9 mouse cellular contexts compared by ENCODE assay signal in the genomic region with DNA sequence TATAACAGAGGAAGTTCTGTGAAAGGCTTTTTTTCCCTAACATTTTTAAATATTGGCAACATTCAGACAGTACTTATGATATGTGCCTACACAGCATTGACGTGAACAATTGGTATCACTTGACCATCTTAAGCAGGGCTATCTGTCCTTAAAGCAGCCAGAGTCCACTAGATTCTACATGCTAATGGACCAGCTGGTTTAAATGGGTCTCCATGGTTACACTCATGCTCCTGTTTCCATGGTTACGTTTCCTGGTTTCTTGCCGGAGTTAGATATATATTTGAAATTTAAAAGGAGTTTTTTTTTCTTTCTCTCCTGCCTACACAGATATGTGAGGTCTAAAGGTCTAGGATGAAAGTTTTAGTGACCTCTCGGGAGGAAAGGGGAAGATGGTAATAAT. TPM values are rescaled to one million over a fixed set of nuclear protein-coding genes. Genes with fewer than 3 reads are reported as not detected.
DNase-seq lines count a peak whose midpoint lies in the region; ATAC-seq and TF ChIP-seq lines count a peak whose summit lies in the region.
"Had no signal": no experiment of that assay in that cellular context is flagged by ENCODE, and none has a peak within 500 bp of the region (broad histone marks: within the 10 kb centered on the region; RNA-seq: fewer than 3 reads in every experiment).

No protein-coding gene starts in this region.

- no peak for TF ChIP-seq CTCF in hindbrain, postnatal 0 days (IDR thresholded peaks at IDR 0.05; ENCODE audit: low read depth)

- H3K9ac ChIP-seq in forebrain, embryonic 15.5 days (replicated peaks), result no peak overlapping the region
- no peak overlapping the region for H3K9ac ChIP-seq in hindbrain, postnatal 0 days (replicated peaks; ENCODE audit: low read length)
- no peak overlapping the region for H3K9ac ChIP-seq in neural tube, embryonic 14.5 days (replicated peaks; ENCODE audit: low read depth, low read length)
- H3K9ac ChIP-seq: limb, embryonic 13.5 days; lung, embryonic 14.5 days had no signal

- peak; percentile 57 for DNase-seq in layer of hippocampus, adult 9-11 months
- no peak for DNase-seq in layer of hippocampus, postnatal 25 days (ENCODE audit: extremely low spot score in 1 of 2, low spot score in 1 of 2)
- peak; percentile 73 for DNase-seq in hindbrain, postnatal 0 days (ENCODE audit: low spot score)
- no peak for DNase-seq in thymus, postnatal 14 days
- no peak for DNase-seq in kidney, postnatal 4 days

- H3K4me3 ChIP-seq in forebrain, embryonic 15.5 days, result no peak overlapping the region
- no peak overlapping the region for H3K4me3 ChIP-seq in hindbrain, postnatal 0 days (ENCODE audit: low read length)
- H3K4me3 ChIP-seq in neural tube, embryonic 14.5 days (ENCODE audit: low read depth, low read length), result no peak overlapping the region
- H3K4me3 ChIP-seq: limb, embryonic 13.5 days had no signal

- peaks cover 20% of the 10 kb centered on the region for H3K4me1 ChIP-seq in forebrain, embryonic 15.5 days
- no peaks in the 10 kb centered on the region for H3K4me1 ChIP-seq in hindbrain, postnatal 0 days (ENCODE audit: insufficient read depth, low read length)
- H3K4me1 ChIP-seq in neural tube, embryonic 14.5 days (ENCODE audit: control insufficient read depth, insufficient read depth, low read length), result peaks cover 9% of the 10 kb centered on the region

- no peaks in the 10 kb centered on the region for H3K27me3 ChIP-seq in forebrain, embryonic 15.5 days
- H3K27me3 ChIP-seq in hindbrain, postnatal 0 days (ENCODE audit: insufficient read depth, low read length), result no peaks in the 10 kb centered on the region
- H3K27me3 ChIP-seq in neural tube, embryonic 14.5 days (ENCODE audit: control insufficient read depth, insufficient read depth, low read length), result no peaks in the 10 kb centered on the region
- H3K27me3 ChIP-seq: limb, embryonic 13.5 days had no signal

- peak; percentile 73 for ATAC-seq in forebrain, embryonic 15.5 days (replicated peaks)
- peak; percentile 66 for ATAC-seq in hindbrain, postnatal 0 days
- ATAC-seq in neural tube, embryonic 14.5 days (ENCODE audit: low read depth), result peak; percentile 58

- no peaks in the 10 kb centered on the region for H3K9me3 ChIP-seq in forebrain, embryonic 15.5 days
- no peaks in the 10 kb centered on the region for H3K9me3 ChIP-seq in hindbrain, postnatal 0 days (ENCODE audit: low read length)
- H3K9me3 ChIP-seq in neural tube, embryonic 14.5 days (ENCODE audit: control insufficient read depth, low read length), result no peaks in the 10 kb centered on the region
- H3K9me3 ChIP-seq: limb, embryonic 13.5 days had no signal

- H3K36me3 ChIP-seq in forebrain, embryonic 15.5 days, result no peaks in the 10 kb centered on the region
- H3K36me3 ChIP-seq in hindbrain, postnatal 0 days (ENCODE audit: insufficient read depth, low read length), result no peaks in the 10 kb centered on the region
- H3K36me3 ChIP-seq in neural tube, embryonic 14.5 days (ENCODE audit: control insufficient read depth, insufficient read depth, low read length), result no peaks in the 10 kb centered on the region
- H3K36me3 ChIP-seq: limb, embryonic 13.5 days had no signal

- 43% methylated on average over 4 of the region's 4 CpGs for WGBS in forebrain, embryonic 15.5 days
- WGBS in hindbrain, postnatal 0 days, result 39% methylated on average over 4 of the region's 4 CpGs
- WGBS in neural tube, embryonic 14.5 days, result 40% methylated on average over 4 of the region's 4 CpGs

- H3K4me2 ChIP-seq in forebrain, embryonic 15.5 days (replicated peaks), result no peak overlapping the region
- peak overlapping the region; percentile 29; the same call in 1 of the 2 replicates for H3K4me2 ChIP-seq in hindbrain, postnatal 0 days (ENCODE audit: low read depth, low read length)
- H3K4me2 ChIP-seq in neural tube, embryonic 14.5 days (ENCODE audit: low read depth, low read length), result peak overlapping the region; percentile 8; the same call in 1 of the 2 replicates
- H3K4me2 ChIP-seq: limb, embryonic 13.5 days; lung, embryonic 14.5 days had no signal

- peak overlapping the region; percentile 82 for H3K27ac ChIP-seq in forebrain, embryonic 15.5 days (replicated peaks)
- H3K27ac ChIP-seq in hindbrain, postnatal 0 days, result no peak overlapping the region
- H3K27ac ChIP-seq in neural tube, embryonic 14.5 days (ENCODE audit: low read depth, low read length), result peak overlapping the region; percentile 34; the same call in 1 of the 2 replicates
- H3K27ac ChIP-seq: limb, embryonic 13.5 days had no signal

RNA-seq across cellular contexts. Expression of a gene that starts 34.0 kb away (rescaled TPM):
- 10 to 100 TPM; 23.4 to 23.6 TPM for total RNA-seq in layer of hippocampus, postnatal 25 days (2021)
- polyA plus RNA-seq in forebrain, embryonic 15.5 days (2015; fragmentation: Nextera tagmentation; extraction: Ambion mirVana), result 13.6 and 14.4 TPM in 2 replicates
- total RNA-seq in hindbrain, postnatal 0 days (2014; rRNA removed), result 11.1 and 14.2 TPM in 2 replicates
- polyA plus RNA-seq in hindbrain, postnatal 0 days (2015; fragmentation: Nextera tagmentation; extraction: Ambion mirVana), result 7.1 and 8.1 TPM in 2 replicates
- 10.4 and 15.4 TPM in 2 replicates for polyA plus RNA-seq in neural tube, embryonic 14.5 days (2014; fragmentation: Nextera tagmentation; extraction: Ambion mirVana)

RNA-seq across cellular contexts. Expression of a gene that starts 34.1 kb away (rescaled TPM):
- 1 to 10 TPM; 7.8 to 8.2 TPM for total RNA-seq in layer of hippocampus, postnatal 25 days (2021)
- 15.2 and 16.5 TPM in 2 replicates for polyA plus RNA-seq in forebrain, embryonic 15.5 days (2015; fragmentation: Nextera tagmentation; extraction: Ambion mirVana)
- 11.3 and 12.0 TPM in 2 replicates for total RNA-seq in hindbrain, postnatal 0 days (2014; rRNA removed)
- 12.5 and 13.5 TPM in 2 replicates for polyA plus RNA-seq in hindbrain, postnatal 0 days (2015; fragmentation: Nextera tagmentation; extraction: Ambion mirVana)
- polyA plus RNA-seq in neural tube, embryonic 14.5 days (2014; fragmentation: Nextera tagmentation; extraction: Ambion mirVana), result 12.1 and 13.4 TPM in 2 replicates

Comparison
In these comparisons a context has a peak if more than half of its experiments do, and no peak if none do; other contexts are left out.
1. DNase-seq: peak in layer of hippocampus, adult 9-11 months (single experiment) and hindbrain, postnatal 0 days (single experiment); none in layer of hippocampus, postnatal 25 days (0 of 2), thymus, postnatal 14 days (single experiment) and kidney, postnatal 4 days (0 of 2).
2. Peak in every context shown above with its lines, with median percentiles within 50 percentile points of each other: ATAC-seq.